Mouse (Mus musculus) heart, postnatal 0 days (tissue): ENCODE results near the gene Sfmbt2.

Experiments used
- CTCF ChIP-seq: IDR thresholded peaks from 2 replicates; pipeline ENCODE4 v1.5.1; 2016; ENCODE audit warnings: antibody characterized with exemption, control low read depth, low read depth
- EP300 ChIP-seq: IDR thresholded peaks from 2 replicates; pipeline ENCODE4 v1.6.1; 2016; ENCODE audit warnings: antibody characterized with exemption, low read depth

DNA sequence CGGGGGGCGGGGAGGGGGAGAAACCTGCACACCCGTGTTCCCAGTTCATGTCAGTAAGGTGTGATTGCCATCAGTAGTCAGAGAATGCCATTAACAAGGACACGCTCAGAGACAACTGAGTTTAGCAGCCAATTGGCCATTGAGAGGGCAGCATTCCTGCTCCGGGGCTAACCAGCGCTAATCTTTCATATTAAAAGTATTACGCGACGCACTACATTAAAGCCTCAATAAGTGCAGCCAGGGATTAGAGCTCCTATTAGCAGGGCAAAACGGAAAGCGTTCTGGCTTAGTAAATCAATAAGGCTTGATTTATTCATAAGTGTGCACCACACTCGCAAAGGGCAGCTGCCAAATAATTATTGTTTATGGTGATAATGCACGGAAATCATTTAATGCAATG is 39.1 kb downstream of the Sfmbt2 start:
- no peak for TF ChIP-seq CTCF
- no peak for TF ChIP-seq EP300
